Mouse (Mus musculus) embryonic facial prominence, embryonic 14.5 days (tissue): ENCODE measurements at regions not wholly inside any gene's neighbourhood (a gene's known extent, or its start where the extent isn't known, plus 50 kb on each side); places are given as distances from the start of the nearest gene placed in this dataset.

Experiments
- ATAC-seq: fragments of 200-750 bp; cut with Nextera tagmentation; 2 replicates; pipeline ENCODE4 v1.8.0; 2017; ENCODE audit warnings: low read depth, moderate number of reproducible peaks, moderate TSS enrichment
- DNase-seq: peaks from one replicate; pipeline ENCODE4 v3.0.0-alpha.2; 2015; ENCODE audit warnings: low spot score
- H3K27ac ChIP-seq: fragments of 300-500 bp; sonication (generic); replicated peaks from 2 replicates; pipeline ENCODE4 v1.5.1; 2014; ENCODE audit warnings: low read depth, mild to moderate bottlenecking, low read length, moderate library complexity
- H3K27me3 ChIP-seq: fragments of 300-500 bp; sonication (generic); replicated peaks from 2 replicates; pipeline ENCODE4 v1.6.1; 2014; ENCODE audit warnings: low read length; ENCODE audit not compliant: control insufficient read depth, insufficient read depth
- H3K36me3 ChIP-seq: fragments of 300-500 bp; sonication (generic); 2 replicates; pipeline ENCODE4 v1.6.1; 2014; ENCODE audit warnings: low read length, mixed read lengths; ENCODE audit not compliant: control insufficient read depth, insufficient read depth
- H3K4me1 ChIP-seq: fragments of 300-500 bp; sonication (generic); 2 replicates; pipeline ENCODE4 v1.6.1; 2014; ENCODE audit warnings: antibody characterized with exemption, low read length; ENCODE audit not compliant: control insufficient read depth, insufficient read depth
- H3K4me2 ChIP-seq: fragments of 300-500 bp; sonication (generic); 2 replicates; pipeline ENCODE4 v1.6.1; 2014; ENCODE audit warnings: low read depth, mild to moderate bottlenecking, low read length, moderate library complexity, mixed read lengths
- H3K4me3 ChIP-seq: fragments of 300-500 bp; sonication (generic); 2 replicates; pipeline ENCODE4 v1.5.1; 2014; ENCODE audit warnings: low read depth, mild to moderate bottlenecking, low read length
- H3K9ac ChIP-seq: fragments of 300-500 bp; sonication (generic); 2 replicates; pipeline ENCODE4 v1.6.1; 2014; ENCODE audit warnings: low read depth, mild to moderate bottlenecking, low read length, moderate library complexity, mixed read lengths
- H3K9me3 ChIP-seq: fragments of 300-500 bp; sonication (generic); 2 replicates; pipeline ENCODE4 v1.6.1; 2016; ENCODE audit warnings: low read length; ENCODE audit not compliant: control insufficient read depth
- WGBS: fragments of 180-500 bp; shearing (Covaris S2); extraction: QIAGEN DNeasy Blood & Tissue Kit; methylation state at CpG from one replicate; pipeline ENCODE4 v1.1.7; 2014; 5-methylcytosine and 5-hydroxymethylcytosine counted together

DNA sequence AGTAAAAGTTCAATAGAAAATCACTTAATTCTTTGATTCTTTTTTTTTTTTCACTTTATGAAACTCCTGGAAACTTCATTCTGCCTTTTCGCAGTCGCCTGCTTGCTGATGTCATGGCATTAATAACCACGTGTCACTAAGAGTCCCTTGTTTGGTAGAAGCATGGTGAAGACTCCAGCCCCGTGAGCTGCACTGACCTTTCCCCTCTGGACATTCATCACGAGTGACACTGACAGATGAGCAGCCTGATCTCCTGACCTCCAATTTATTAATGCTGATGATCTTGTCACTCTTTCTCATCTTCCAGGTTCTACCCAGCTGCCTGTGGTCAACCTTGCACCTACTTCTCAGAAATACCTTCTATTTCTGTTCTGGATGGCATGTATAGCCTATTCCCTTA, 867.1 kb upstream of the Slit2 start:
- no peaks in the 10 kb centered on the region for H3K4me1 ChIP-seq
- H3K4me2 ChIP-seq, result no peak overlapping the region
- no peaks in the 10 kb centered on the region for H3K27me3 ChIP-seq
- H3K9ac ChIP-seq, result no peak overlapping the region
- WGBS, result 38% methylated on average over 5 of the region's 5 CpGs
- no peaks in the 10 kb centered on the region for H3K36me3 ChIP-seq
- DNase-seq (no peak), ATAC-seq (no peak)
- no peak overlapping the region for H3K27ac ChIP-seq
- no peak overlapping the region for H3K4me3 ChIP-seq
- no peaks in the 10 kb centered on the region for H3K9me3 ChIP-seq

DNA sequence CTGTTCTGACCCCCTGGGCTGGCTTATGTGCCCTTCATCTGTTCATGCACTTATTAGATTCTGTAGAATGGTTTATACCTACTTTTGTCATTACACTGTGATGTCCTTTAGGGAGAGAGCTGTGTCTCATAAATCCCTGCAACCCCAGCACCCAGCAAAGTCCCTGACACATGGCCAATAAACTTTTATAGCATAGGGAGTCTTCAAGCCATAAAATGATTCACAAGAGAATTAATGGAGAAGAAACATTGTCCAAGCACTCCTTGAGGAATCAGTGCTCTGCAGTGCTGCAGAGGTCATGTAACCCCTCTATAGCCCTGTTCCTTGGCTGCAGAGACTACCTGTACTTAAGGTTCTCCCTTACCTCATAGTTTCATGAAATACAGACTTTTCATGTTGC, 887.2 kb upstream of the Slit2 start:
- no peaks in the 10 kb centered on the region for H3K27me3 ChIP-seq
- H3K9me3 ChIP-seq, result no peaks in the 10 kb centered on the region
- no peaks in the 10 kb centered on the region for H3K36me3 ChIP-seq
- H3K27ac ChIP-seq, result no peak overlapping the region
- no peak overlapping the region for H3K4me3 ChIP-seq
- no peaks in the 10 kb centered on the region for H3K4me1 ChIP-seq
- DNase-seq (no peak), ATAC-seq (no peak)
- no peak overlapping the region for H3K9ac ChIP-seq
- H3K4me2 ChIP-seq, result no peak overlapping the region

DNA sequence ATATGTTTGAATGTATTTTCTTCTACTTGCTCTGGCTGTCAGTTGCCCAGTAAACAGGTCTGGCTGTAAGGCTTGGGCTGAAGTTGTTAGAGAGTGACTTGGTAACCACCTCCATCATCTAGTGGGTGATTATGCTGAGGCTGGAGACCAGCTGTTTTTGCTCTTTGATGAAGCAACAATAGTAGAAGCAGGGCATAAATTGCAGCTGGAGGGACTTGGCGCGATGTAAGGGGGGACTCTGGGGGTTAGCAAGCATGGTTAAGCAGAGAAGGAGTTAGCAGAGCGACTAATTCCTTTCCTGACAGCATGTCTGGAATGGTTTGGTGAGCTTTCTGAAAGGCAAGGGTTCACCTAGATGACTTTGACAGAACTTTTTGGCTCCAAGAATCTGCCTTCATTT, 930.0 kb upstream of the Slit2 start:
- H3K27ac ChIP-seq, result no peak overlapping the region
- H3K4me2 ChIP-seq, result no peak overlapping the region
- H3K4me3 ChIP-seq, result no peak overlapping the region
- WGBS, result 31% methylated on average over 3 of the region's 3 CpGs
- no peaks in the 10 kb centered on the region for H3K36me3 ChIP-seq
- H3K9ac ChIP-seq, result no peak overlapping the region
- DNase-seq (peak; percentile 50), ATAC-seq (0 out of 2 replicates have a peak, but pooled peaks have one; percentile 30)
- H3K9me3 ChIP-seq, result no peaks in the 10 kb centered on the region
- no peaks in the 10 kb centered on the region for H3K27me3 ChIP-seq
- H3K4me1 ChIP-seq, result no peaks in the 10 kb centered on the region

DNA sequence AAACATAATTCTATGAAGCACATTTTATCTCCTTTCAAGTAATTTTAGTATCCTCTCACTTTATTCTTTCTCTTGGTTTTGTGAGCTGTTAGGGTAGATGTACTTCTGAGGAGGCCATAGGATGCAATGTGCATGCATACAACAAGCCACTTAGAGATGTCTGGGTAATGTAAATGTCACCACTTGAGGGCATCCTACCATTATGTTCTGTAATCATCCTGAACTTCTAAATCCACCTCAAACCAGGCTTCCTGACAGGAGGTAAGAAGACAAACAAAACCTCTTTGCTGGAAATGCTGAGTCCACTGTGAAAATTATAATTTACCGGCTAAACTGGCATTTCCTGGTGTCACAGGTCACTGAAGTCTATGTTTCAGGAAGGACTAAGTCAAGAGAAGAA, 946.2 kb upstream of the Slit2 start:
- no peak overlapping the region for H3K4me2 ChIP-seq
- H3K27me3 ChIP-seq, result no peaks in the 10 kb centered on the region
- no peaks in the 10 kb centered on the region for H3K36me3 ChIP-seq
- no peak overlapping the region for H3K9ac ChIP-seq
- H3K9me3 ChIP-seq, result no peaks in the 10 kb centered on the region
- H3K27ac ChIP-seq, result no peak overlapping the region
- peak; percentile 43 for DNase-seq
- 15% methylated on average over 1 of the region's 1 CpGs for WGBS
- no peaks in the 10 kb centered on the region for H3K4me1 ChIP-seq
- H3K4me3 ChIP-seq, result no peak overlapping the region
- no peak for ATAC-seq

GRCm38 (mm10) chr5:47034021-47034420, 948.9 kb upstream of the Slit2 start:
- 57% methylated on average over 7 of the region's 7 CpGs for WGBS
- no peaks in the 10 kb centered on the region for H3K27me3 ChIP-seq
- no peak overlapping the region for H3K27ac ChIP-seq
- H3K4me1 ChIP-seq, result no peaks in the 10 kb centered on the region
- no peaks in the 10 kb centered on the region for H3K36me3 ChIP-seq
- H3K4me2 ChIP-seq, result no peak overlapping the region
- ATAC-seq, result no peak
- H3K9ac ChIP-seq, result no peak overlapping the region
- no peak for DNase-seq
- H3K4me3 ChIP-seq, result no peak overlapping the region
- no peaks in the 10 kb centered on the region for H3K9me3 ChIP-seq

DNA sequence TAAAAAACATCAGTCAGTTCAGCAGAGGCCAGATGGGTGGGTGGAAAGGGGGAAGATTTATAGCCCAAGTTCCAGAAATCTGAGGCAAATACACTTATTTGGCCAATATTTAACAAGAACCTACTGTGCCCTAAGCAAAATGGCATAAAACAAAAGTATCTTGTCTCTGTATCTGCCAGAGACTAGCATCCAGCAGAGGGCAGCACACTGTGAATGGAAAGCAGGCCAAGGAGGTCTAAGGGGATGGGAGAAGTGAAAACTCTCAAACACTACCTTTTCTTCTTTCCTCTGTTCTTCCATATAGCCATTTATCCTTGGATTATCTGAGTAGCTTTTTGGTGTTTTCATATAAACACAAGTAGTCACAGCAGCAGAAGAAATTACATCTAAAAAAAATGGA, 968.6 kb upstream of the Slit2 start:
- Histone ChIP-seq H3K4me1 (no peaks in the 10 kb centered on the region), H3K9me3 (no peaks in the 10 kb centered on the region), H3K36me3 (no peaks in the 10 kb centered on the region)

GRCm38 (mm10) chr5:46992557-46992956, 990.4 kb upstream of the Slit2 start:
- ATAC-seq, result no peak

More for the DNA sequence above, 968.6 kb upstream of the Slit2 start:
- no peak for ATAC-seq
- Histone ChIP-seq H3K27me3 (no peaks in the 10 kb centered on the region), H3K4me3 (no peak overlapping the region), H3K27ac (no peak overlapping the region), H3K9ac (no peak overlapping the region), H3K4me2 (no peak overlapping the region)
- DNase-seq, result peak; percentile 43

DNA sequence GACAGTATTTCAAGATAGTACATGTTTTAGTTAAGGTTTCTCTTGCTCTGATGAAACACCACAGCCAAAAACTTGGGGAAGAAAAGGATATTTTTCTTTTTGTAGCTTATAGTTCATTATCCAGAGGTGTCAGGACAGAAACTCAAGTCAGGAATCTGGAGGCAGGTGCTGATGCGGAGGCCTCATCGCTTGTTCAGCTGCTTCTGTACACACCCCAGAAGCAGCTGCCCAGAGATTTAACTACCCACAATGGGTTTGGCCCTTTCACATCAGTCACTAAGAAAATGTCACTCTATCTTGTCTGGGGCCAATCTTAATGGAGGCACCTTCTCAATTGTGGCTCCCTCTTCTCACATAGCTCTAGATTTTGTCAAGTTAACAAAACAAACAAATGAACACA, 996.4 kb upstream of the Slit2 start:
- ATAC-seq, result no peak
- Histone ChIP-seq H3K4me2 (no peak overlapping the region), H3K9me3 (no peaks in the 10 kb centered on the region), H3K4me3 (no peak overlapping the region), H3K27ac (no peak overlapping the region), H3K27me3 (no peaks in the 10 kb centered on the region), H3K9ac (no peak overlapping the region), H3K36me3 (no peaks in the 10 kb centered on the region), H3K4me1 (no peaks in the 10 kb centered on the region)
- no peak for DNase-seq
- 66% methylated on average over 2 of the region's 2 CpGs for WGBS

More at GRCm38 (mm10) chr5:46992557-46992956, 990.4 kb upstream of the Slit2 start:
- Histone ChIP-seq H3K27ac (no peak overlapping the region), H3K9ac (no peak overlapping the region), H3K27me3 (no peaks in the 10 kb centered on the region), H3K4me3 (no peak overlapping the region), H3K9me3 (no peaks in the 10 kb centered on the region), H3K4me2 (no peak overlapping the region), H3K36me3 (no peaks in the 10 kb centered on the region), H3K4me1 (no peaks in the 10 kb centered on the region)
- 76% methylated on average over 4 of the region's 4 CpGs for WGBS
- DNase-seq, result no peak

DNA sequence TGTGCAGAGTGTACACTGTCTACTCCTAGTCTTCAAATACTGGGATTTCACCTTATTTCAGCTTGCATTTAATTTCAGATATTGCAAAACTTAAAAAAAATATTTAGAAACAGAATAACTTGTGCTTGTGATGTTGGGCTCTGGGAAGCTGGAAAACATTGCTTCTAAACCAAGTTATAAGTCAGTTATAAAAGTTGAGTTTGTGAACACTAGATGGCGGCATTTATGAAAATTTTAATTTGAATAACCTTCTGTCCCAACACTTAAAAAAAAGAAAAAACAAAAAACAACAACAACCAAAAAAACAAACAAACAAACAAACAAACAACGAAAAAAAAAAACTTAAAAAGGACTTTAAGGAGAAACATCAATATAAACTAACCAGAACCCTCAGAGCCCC, 1002.6 kb upstream of the Slit2 start:
- Histone ChIP-seq H3K27ac (no peak overlapping the region), H3K9me3 (no peaks in the 10 kb centered on the region), H3K4me3 (no peak overlapping the region), H3K4me1 (no peaks in the 10 kb centered on the region), H3K9ac (no peak overlapping the region), H3K4me2 (no peak overlapping the region), H3K27me3 (no peaks in the 10 kb centered on the region), H3K36me3 (no peaks in the 10 kb centered on the region)
- no peak for ATAC-seq
- 72% methylated on average over 2 of the region's 2 CpGs for WGBS
- DNase-seq, result peak; percentile 11
